Mouse (Mus musculus) monocyte, adult 2 months (primary cell): ENCODE data around the gene Akap9.
A peak's percentile ranks its signal among the peaks of the same experiment; 100 is the strongest.
"Not testable (repeated sequence)": the region's sequence is repeated elsewhere in the genome, so short reads cannot be mapped to it uniquely, and the experiment has no call there.

Experiments used
- DNase-seq, 2 experiments: peaks; one replicate each; pipeline ENCODE4 v3.0.0; 2022; ENCODE audit warnings: low spot score in 2 of 2, low read depth in 1 of 2

Akap9 gene

GRCm38 (mm10) chr5:3927801-3928689 lies at the start of gene Akap9:
TSS of gene Akap9 (plus strand) at chr5:3928054.
- peak in 1 of 2 experiments; percentile 43 for DNase-seq

- not testable (repeated sequence) for DNase-seq
Measured at GRCm38 (mm10) chr5:3886862-3887261, 41.0 kb upstream of the Akap9 start.

- no peak for DNase-seq
Measured at GRCm38 (mm10) chr5:3889201-3889600, 38.7 kb upstream of the Akap9 start.

GRCm38 (mm10) chr5:3893459-3894293 lies 34.2 kb upstream of the Akap9 start, which contains the start of gene Mterf1a:
TSS of gene Mterf1a (minus strand) at chr5:3893933.
- DNase-seq: peak in 1 of 2 experiments; percentile 19

GRCm38 (mm10) chr5:3894294-3894619 lies 33.6 kb upstream of the Akap9 start:
- not testable (repeated sequence) for DNase-seq

GRCm38 (mm10) chr5:3905471-3905870 lies 22.4 kb upstream of the Akap9 start:
- DNase-seq: no peak

- no peak for DNase-seq
Measured at GRCm38 (mm10) chr5:3922350-3922749, 5.5 kb upstream of the Akap9 start.

- no peak for DNase-seq
Measured at GRCm38 (mm10) chr5:3926666-3927065, 1.2 kb upstream of the Akap9 start.

GRCm38 (mm10) chr5:3928690-3929046 lies 814 bp downstream of the Akap9 start:
- DNase-seq: peak in 1 of 2 experiments; percentile 7

- no peak for DNase-seq
Measured at GRCm38 (mm10) chr5:3930760-3931159, 2.9 kb downstream of the Akap9 start.

GRCm38 (mm10) chr5:3931636-3932035 lies 3.8 kb downstream of the Akap9 start:
- no peak for DNase-seq

- DNase-seq: no peak
Measured at GRCm38 (mm10) chr5:3933551-3933950, 5.7 kb downstream of the Akap9 start.

GRCm38 (mm10) chr5:3935266-3935665 lies 7.4 kb downstream of the Akap9 start:
- no peak for DNase-seq

- no peak for DNase-seq
Measured at GRCm38 (mm10) chr5:3935778-3936554, 8.1 kb downstream of the Akap9 start.

GRCm38 (mm10) chr5:3938905-3939304 lies 11.1 kb downstream of the Akap9 start:
- no peak for DNase-seq

GRCm38 (mm10) chr5:3939335-3939734 lies 11.5 kb downstream of the Akap9 start:
- no peak for DNase-seq

- no peak for DNase-seq
Measured at GRCm38 (mm10) chr5:3941240-3941639, 13.4 kb downstream of the Akap9 start.

- not testable (repeated sequence) for DNase-seq
Measured at GRCm38 (mm10) chr5:3943169-3943568, 15.3 kb downstream of the Akap9 start.

GRCm38 (mm10) chr5:3952498-3952897 lies 24.6 kb downstream of the Akap9 start:
- no peak for DNase-seq

GRCm38 (mm10) chr5:3954541-3954940 lies 26.7 kb downstream of the Akap9 start:
- no peak for DNase-seq

- no peak for DNase-seq
Measured at GRCm38 (mm10) chr5:3961286-3961685, 33.4 kb downstream of the Akap9 start.
